Comparison of ENCODE assay signal across 15 mouse cellular contexts in genomic region chr16:18122740-18123139, GRCm38 (mm10).
A peak's percentile ranks its signal among the peaks of the same experiment; 100 is the strongest.
DNase-seq lines count a peak whose midpoint lies in the region.
"Had no signal": no experiment of that assay in that cellular context is flagged by ENCODE, and none has a peak within 500 bp of the region (broad histone marks: within the 10 kb centered on the region; RNA-seq: fewer than 3 reads in every experiment).

No protein-coding gene starts in this region.

- DNase-seq in cerebellum, adult 11-12 months: peak; percentile 59
- DNase-seq in cerebellum, postnatal 14 days: no peak
- DNase-seq in cerebellum, adult 8-10 months: peak; percentile 47
- no peak for DNase-seq in cerebellum, postnatal 4 days (ENCODE audit: low spot score in 2 of 2)
- DNase-seq in cerebellum, adult 9-10 months: peak; percentile 66
- DNase-seq in cerebellum, postnatal 25 days: peak; percentile 34
- DNase-seq in spleen, postnatal 10 days (ENCODE audit: low spot score in 2 of 2): no peak
- DNase-seq: adrenal gland, postnatal 10 days; B cell, adult 2 months; embryo, embryonic 11 days; gastrocnemius, postnatal 25 days; heart, adult 18-20 months; heart, postnatal 10 days; heart, postnatal 36 days; kidney, adult 11 months had no signal

Comparison
In these comparisons a context has a peak if more than half of its experiments do, and no peak if none do; other contexts are left out.
1. DNase-seq: peak in cerebellum, adult 11-12 months (single experiment), cerebellum, adult 8-10 months (single experiment), cerebellum, adult 9-10 months (single experiment) and cerebellum, postnatal 25 days (2 of 2); none in cerebellum, postnatal 14 days (0 of 2), cerebellum, postnatal 4 days (0 of 2) and spleen, postnatal 10 days (0 of 2).